Mouse (Mus musculus) kidney, adult 2 months (tissue): ENCODE results near the gene Cfap221. TPM values are rescaled to one million over a fixed set of nuclear protein-coding genes. Genes with fewer than 3 reads are reported as not detected.

Source experiments
- DNase-seq: peaks from one replicate; pipeline ENCODE4 v3.0.0; 2021
- H3K27ac ChIP-seq: fragments of 200-500 bp; 2 replicates; pipeline ENCODE4 v1.5.1; 2012; ENCODE audit warnings: low read depth, low read length, control low read depth, inconsistent platforms; ENCODE audit not compliant: insufficient read depth
- H3K27me3 ChIP-seq: fragments of 200-500 bp; replicated peaks from 2 replicates; pipeline ENCODE4 v1.6.1; 2012; ENCODE audit warnings: mild to moderate bottlenecking, moderate library complexity, low read length, inconsistent platforms; ENCODE audit not compliant: control insufficient read depth, insufficient read depth
- H3K36me3 ChIP-seq: fragments of 200-500 bp; 2 replicates; pipeline ENCODE4 v1.6.1; 2012; ENCODE audit warnings: mild to moderate bottlenecking, moderate library complexity, low read length, inconsistent platforms; ENCODE audit not compliant: control insufficient read depth, insufficient read depth
- H3K4me1 ChIP-seq: fragments of 200-500 bp; 2 replicates; pipeline ENCODE4 v1.6.1; 2011; ENCODE audit warnings: low read length; ENCODE audit not compliant: control insufficient read depth, insufficient read depth
- H3K4me3 ChIP-seq: fragments of 200-500 bp; 2 replicates; pipeline ENCODE4 v1.5.1; 2011; ENCODE audit warnings: mild to moderate bottlenecking, low read depth, low read length, control low read depth; ENCODE audit not compliant: insufficient read depth
- CTCF ChIP-seq: fragments of 200-500 bp; conservative IDR thresholded peaks from 2 replicates; pipeline ENCODE4 v1.5.1; 2011; ENCODE audit warnings: low read depth, mild to moderate bottlenecking, control low read depth, low read length, moderate library complexity, mixed read lengths; ENCODE audit not compliant: insufficient read depth, insufficient read length
- POLR2A ChIP-seq: fragments of 200-500 bp; IDR thresholded peaks from one replicate; pipeline ENCODE4 v1.6.1; 2011; ENCODE audit warnings: low read depth, low read length, control low read depth
- WGBS: fragments of 180-500 bp; shearing (Covaris S2); methylation state at CpG from one replicate; pipeline ENCODE4 v1.1.7; 2018; 5-methylcytosine and 5-hydroxymethylcytosine counted together
- polyA plus RNA-seq: library from polyadenylated mRNA; depleted of rRNA; stranded (reverse); fragments of >200 nt; gene quantifications from 2 replicates; pipeline ENCODE4 v1.2.3, GENCODE M21; 2012

Gene Cfap221
- polyA plus RNA-seq, 1 experiment, result not detected

- Histone ChIP-seq H3K27me3 (no peaks in the 10 kb centered on the region; the same call in 1 of the 2 replicates), H3K27ac (no peak within 1 kb of the TSS), H3K4me3 (no peak within 1 kb of the TSS), H3K4me1 (no peaks in the 10 kb centered on the region), H3K36me3 (no peaks in the 10 kb centered on the region)
- WGBS, result 7% methylated on average over 38 of the region's 39 CpGs
- no peak for DNase-seq
- TF ChIP-seq POLR2A (no peak), CTCF (no peak)
Measured at GRCm38 (mm10) chr1:120006844-120007790, 10.1 kb upstream of the Cfap221 start, which contains the start of gene Sctr. Sctr (plus strand) TSS chr1:120006894.

GRCm38 (mm10) chr1:119997644-119998043 lies 610 bp upstream of the Cfap221 start:
- TF ChIP-seq POLR2A (no peak), CTCF (peak; percentile 45)
- Histone ChIP-seq H3K36me3 (no peaks in the 10 kb centered on the region), H3K4me1 (peaks cover 4% of the 10 kb centered on the region; the same call in 1 of the 2 replicates), H3K27ac (no peak overlapping the region), H3K4me3 (no peak overlapping the region), H3K27me3 (no peaks in the 10 kb centered on the region)
- WGBS, result 27% methylated on average over 5 of the region's 5 CpGs
- DNase-seq, result peak; percentile 81

GRCm38 (mm10) chr1:119986555-119986954 lies 10.5 kb downstream of the Cfap221 start:
- WGBS, result 65% methylated on average over 5 of the region's 5 CpGs
- no peaks in the 10 kb centered on the region for H3K27me3 ChIP-seq
- peak; percentile 57 for DNase-seq
- TF ChIP-seq CTCF, result no peak
- H3K4me1 ChIP-seq, result 0 out of 2 replicates have a peak, but pooled peaks cover 2% of the 10 kb centered on the region
- no peak overlapping the region for H3K27ac ChIP-seq
- H3K36me3 ChIP-seq, result no peaks in the 10 kb centered on the region
- no peak overlapping the region for H3K4me3 ChIP-seq

- H3K4me3 ChIP-seq, result no peak overlapping the region
- no peak for DNase-seq
- no peaks in the 10 kb centered on the region for H3K27me3 ChIP-seq
- no peaks in the 10 kb centered on the region for H3K4me1 ChIP-seq
- H3K36me3 ChIP-seq, result no peaks in the 10 kb centered on the region
- H3K27ac ChIP-seq, result no peak overlapping the region
- WGBS, result 60% methylated on average over 4 of the region's 4 CpGs
- TF ChIP-seq CTCF, result no peak
Measured at GRCm38 (mm10) chr1:119975141-119975540, 21.9 kb downstream of the Cfap221 start.

- H3K27ac ChIP-seq, result no peak overlapping the region
- H3K4me3 ChIP-seq, result no peak overlapping the region
- TF ChIP-seq POLR2A (no peak), CTCF (no peak)
- H3K27me3 ChIP-seq, result no peaks in the 10 kb centered on the region
- 44% methylated on average over 4 of the region's 4 CpGs for WGBS
- DNase-seq, result no peak
- H3K36me3 ChIP-seq, result no peaks in the 10 kb centered on the region
- no peaks in the 10 kb centered on the region for H3K4me1 ChIP-seq
Measured at GRCm38 (mm10) chr1:119973117-119973516, 23.9 kb downstream of the Cfap221 start.

GRCm38 (mm10) chr1:119965804-119966514 lies 31.1 kb downstream of the Cfap221 start:
- TF ChIP-seq CTCF (peak; percentile 45; the same call in 1 of the 2 replicates), POLR2A (no peak)
- H3K4me1 ChIP-seq, result no peaks in the 10 kb centered on the region
- no peak overlapping the region for H3K4me3 ChIP-seq
- no peak overlapping the region for H3K27ac ChIP-seq
- 39% methylated on average over 12 of the region's 12 CpGs for WGBS
- no peaks in the 10 kb centered on the region for H3K27me3 ChIP-seq
- DNase-seq, result peak; percentile 11
- no peaks in the 10 kb centered on the region for H3K36me3 ChIP-seq

GRCm38 (mm10) chr1:119959920-119960319 lies 37.1 kb downstream of the Cfap221 start:
- H3K4me3 ChIP-seq, result no peak overlapping the region
- no peaks in the 10 kb centered on the region for H3K36me3 ChIP-seq
- no peak for DNase-seq
- H3K27me3 ChIP-seq, result no peaks in the 10 kb centered on the region
- TF ChIP-seq CTCF (no peak), POLR2A (no peak)
- no peak overlapping the region for H3K27ac ChIP-seq
- WGBS, result 58% methylated on average over 7 of the region's 7 CpGs
- no peaks in the 10 kb centered on the region for H3K4me1 ChIP-seq
